Mouse (Mus musculus): ENCODE measurements around the gene Lman2.

GRCm38 (mm10) chr13:55375877-55376276 lies 13.3 kb upstream of the Lman2 start:
- TF ChIP-seq CTCF (IDR thresholded peaks at IDR 0.05; ENCODE audit: control insufficient read depth, insufficient read depth, insufficient replicate concordance, low read depth, low read length) (no peak), POLR2A (IDR thresholded peaks at IDR 0.05; ENCODE audit: control insufficient read depth, low read depth, low read length) (no peak)

Measured in testis, adult 2 months (tissue).